Mouse (Mus musculus) E14TG2a.4 (cell line): ENCODE data around the gene Slc13a4.

ENCODE experiments used
- CTCF ChIP-seq: conservative IDR thresholded peaks from 2 replicates; pipeline ENCODE4 v1.5.1; 2014; ENCODE audit warnings: low read length
- POU5F1 ChIP-seq: IDR thresholded peaks from 2 replicates; pipeline ENCODE4 v1.6.1; 2014; ENCODE audit warnings: low read length, borderline replicate concordance

DNA sequence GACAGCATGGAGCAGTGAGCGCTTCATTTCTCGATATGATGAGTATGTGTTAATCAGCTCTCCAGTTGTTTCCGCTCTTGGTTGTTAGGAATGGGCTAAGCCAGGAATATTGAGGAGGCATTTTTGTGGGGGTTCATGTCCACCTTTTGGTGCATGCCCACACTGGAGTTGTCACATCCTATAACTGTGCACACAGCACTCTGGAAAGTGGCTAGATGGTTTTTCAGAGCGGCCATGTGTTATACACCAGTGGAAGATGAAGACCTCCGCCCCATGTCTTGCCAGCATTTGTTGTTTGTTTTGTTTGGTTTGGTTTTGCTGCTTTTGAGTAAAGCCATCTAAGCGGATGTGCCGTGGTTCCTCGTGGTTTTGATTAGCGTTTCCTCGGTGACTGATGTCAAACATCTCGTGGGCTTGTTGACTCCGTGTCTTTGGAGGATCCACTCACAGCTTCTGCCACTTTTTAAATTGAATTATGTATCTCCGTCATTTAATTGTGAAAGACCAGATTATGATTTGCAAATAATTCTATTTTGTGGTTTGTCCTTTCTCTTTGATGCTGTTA lies 50.2 kb downstream of the Slc13a4 start:
- no peak for TF ChIP-seq CTCF
- no peak for TF ChIP-seq POU5F1
